ENCODE assay signal across 24 mouse cellular contexts in genomic region chr3:123576413-123577387, GRCm38 (mm10).
DNase-seq lines count a peak whose midpoint lies in the region; ATAC-seq lines count a peak whose summit lies in the region.
"Had no signal": no experiment of that assay in that cellular context is flagged by ENCODE, and none has a peak within 500 bp of the region (broad histone marks: within the 10 kb centered on the region; RNA-seq: fewer than 3 reads in every experiment).

No protein-coding gene starts in this region.

- H3K9ac ChIP-seq in liver, embryonic 13.5 days = no peak overlapping the region
- H3K9ac ChIP-seq: forebrain, embryonic 13.5 days; hindbrain, embryonic 15.5 days; limb, embryonic 13.5 days; lung, embryonic 15.5 days had no signal

- ATAC-seq in liver, embryonic 13.5 days (ENCODE audit: low read depth) = peak; percentile 76
- ATAC-seq in megakaryocyte-erythroid progenitor cell, adult 5-6 weeks (replicated peaks; ENCODE audit: low FRiP score, low TSS enrichment, poor library complexity, severe bottlenecking) = peak; percentile 85
- ATAC-seq: forebrain, embryonic 13.5 days had no signal

- peak overlapping the region; percentile 29; the same call in 1 of the 2 replicates for H3K4me2 ChIP-seq in liver, embryonic 13.5 days
- H3K4me2 ChIP-seq: forebrain, embryonic 13.5 days; hindbrain, embryonic 15.5 days; limb, embryonic 13.5 days; lung, embryonic 15.5 days had no signal

- no peaks in the 10 kb centered on the region; the same call in 1 of the 2 replicates for H3K9me3 ChIP-seq in liver, embryonic 13.5 days (replicated peaks)
- H3K9me3 ChIP-seq: embryonic facial prominence, embryonic 10.5 days; forebrain, embryonic 13.5 days; hindbrain, embryonic 15.5 days; limb, embryonic 13.5 days; lung, embryonic 15.5 days had no signal

- H3K4me1 ChIP-seq in liver, embryonic 13.5 days (replicated peaks) = peaks cover 19% of the 10 kb centered on the region
- H3K4me1 ChIP-seq: embryonic facial prominence, embryonic 10.5 days; forebrain, embryonic 13.5 days; hindbrain, embryonic 15.5 days; limb, embryonic 13.5 days; lung, embryonic 15.5 days had no signal

- no peaks in the 10 kb centered on the region for H3K27me3 ChIP-seq in liver, embryonic 13.5 days
- H3K27me3 ChIP-seq: CH12.LX; forebrain, embryonic 13.5 days; hindbrain, embryonic 15.5 days; limb, embryonic 13.5 days; lung, embryonic 15.5 days had no signal

- DNase-seq in right cerebral cortex, adult 18-20 months = peak; percentile 28
- DNase-seq in right cerebral cortex, postnatal 25 days = no peak
- DNase-seq in c-Kit-positive CD71-positive TER-119-positive erythroid progenitor cells, embryonic 14.5 days (ENCODE audit: low spot score) = peak; percentile 42
- no peak for DNase-seq in liver, embryonic 13.5 days
- no peak for DNase-seq in heart, adult 18-20 months
- DNase-seq in heart, postnatal 4 days = no peak
- DNase-seq in layer of hippocampus, postnatal 36 days = no peak
- DNase-seq: adrenal gland, postnatal 10 days; B cell, adult 2 months; cerebellum, adult 9-11 months; heart, postnatal 36 days; kidney, adult 9 months; kidney, postnatal 25 days; lung, postnatal 36 days had no signal

- no peak overlapping the region for H3K4me3 ChIP-seq in liver, embryonic 13.5 days (replicated peaks)
- H3K4me3 ChIP-seq: embryonic facial prominence, embryonic 10.5 days; forebrain, embryonic 13.5 days; hindbrain, embryonic 15.5 days; layer of hippocampus, adult 2 months; limb, embryonic 13.5 days; lung, embryonic 15.5 days had no signal

- H3K27ac ChIP-seq in liver, embryonic 13.5 days = peak overlapping the region; percentile 83
- H3K27ac ChIP-seq: embryonic facial prominence, embryonic 10.5 days; forebrain, embryonic 13.5 days; hindbrain, embryonic 15.5 days; layer of hippocampus, adult 2 months; limb, embryonic 13.5 days; lung, embryonic 15.5 days; stomach, postnatal 0 days had no signal

- H3K36me3 ChIP-seq in liver, embryonic 13.5 days = no peaks in the 10 kb centered on the region
- H3K36me3 ChIP-seq: embryonic facial prominence, embryonic 10.5 days; G1E; hindbrain, embryonic 15.5 days; limb, embryonic 13.5 days; lung, embryonic 15.5 days had no signal

- 72% methylated on average over 21 of the region's 21 CpGs for WGBS in liver, embryonic 13.5 days (ENCODE audit: insufficient replicate concordance)

Comparison
In these comparisons a context has a peak if more than half of its experiments do, and no peak if none do; other contexts are left out.
1. DNase-seq: peak in right cerebral cortex, adult 18-20 months (single experiment) and c-Kit-positive CD71-positive TER-119-positive erythroid progenitor cells, embryonic 14.5 days (single experiment); none in right cerebral cortex, postnatal 25 days (single experiment), liver, embryonic 13.5 days (single experiment), heart, adult 18-20 months (0 of 2), heart, postnatal 4 days (single experiment) and layer of hippocampus, postnatal 36 days (0 of 2).